Mouse (Mus musculus): Measurements from ENCODE around the gene Rbp4.

Rbp4 gene

DNA sequence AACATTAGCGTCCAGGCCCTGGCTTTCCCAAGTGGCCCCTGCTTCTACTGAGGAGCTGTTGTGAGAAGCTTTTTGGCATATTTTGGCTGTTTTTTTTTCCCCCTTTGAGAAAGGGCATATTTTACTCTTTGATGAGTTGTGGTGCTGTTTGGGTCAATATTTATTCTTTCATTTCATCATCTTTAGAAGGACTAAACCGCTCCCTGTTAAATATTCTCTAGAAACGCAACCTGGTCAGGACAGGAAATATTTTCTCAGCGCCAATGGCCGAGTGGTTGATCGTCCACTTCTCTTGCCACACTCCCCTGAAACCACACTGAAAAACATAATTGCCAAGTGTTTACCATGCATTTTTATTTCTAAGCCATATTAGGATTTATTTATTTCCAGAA lies at the start of gene Rbp4:
Gene Rbp4, minus strand, starts transcription at position 63 of the 392 bp plus-strand sequence.
- no peak for DNase-seq

DNA sequence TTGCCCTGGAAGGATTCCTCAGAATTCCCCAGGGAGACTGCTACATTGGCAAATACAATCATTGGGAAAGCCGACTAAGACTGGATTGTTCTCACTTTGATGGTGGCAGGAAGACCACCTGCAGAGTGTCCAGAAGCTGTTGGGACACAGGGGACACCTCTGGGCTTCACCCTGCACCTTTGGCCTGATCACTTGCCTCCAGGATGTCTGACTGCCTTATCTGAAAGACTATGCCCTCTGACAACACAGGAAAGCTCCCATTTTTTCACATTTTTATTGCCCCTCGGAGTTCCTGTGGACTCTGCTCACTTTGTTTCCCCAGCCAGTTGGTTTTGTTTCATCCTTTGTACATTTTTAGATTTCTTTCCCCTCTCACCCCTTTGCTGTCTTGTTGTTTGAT lies 39.6 kb upstream of the Rbp4 start:
- no peak for DNase-seq

DNA sequence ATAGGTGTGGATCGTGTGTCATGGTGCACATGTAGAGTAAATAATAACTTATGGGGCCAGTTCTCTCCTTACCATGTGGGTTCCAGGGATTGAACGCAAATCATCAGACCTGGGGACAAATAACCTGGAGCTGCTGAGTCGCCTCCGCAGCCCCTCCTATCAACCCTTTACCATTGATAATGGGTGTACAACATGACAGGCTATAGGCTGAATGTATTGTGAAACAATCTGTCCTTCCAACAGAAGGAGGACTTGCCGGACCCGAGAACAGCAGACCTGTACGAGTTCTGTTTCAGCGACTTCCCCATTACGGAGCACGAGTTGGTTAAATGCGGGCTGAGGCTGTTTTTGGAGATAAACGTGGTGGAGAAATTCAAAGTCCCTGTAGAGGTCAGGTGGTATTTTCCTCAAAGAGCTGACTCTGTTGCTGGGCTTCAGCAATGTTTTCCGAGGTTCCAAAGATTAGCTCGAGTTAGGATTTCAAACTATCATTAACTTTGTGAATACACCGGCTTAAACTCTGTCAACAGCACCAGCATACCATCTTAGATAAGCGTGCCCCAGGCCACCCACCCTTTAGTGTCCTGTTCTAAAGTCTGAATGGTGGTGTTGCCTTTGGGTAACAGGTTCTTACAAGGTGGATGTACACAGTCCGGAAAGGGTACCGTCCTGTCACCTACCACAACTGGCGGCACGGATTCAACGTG lies 36.7 kb upstream of the Rbp4 start:
- no peak for DNase-seq

DNA sequence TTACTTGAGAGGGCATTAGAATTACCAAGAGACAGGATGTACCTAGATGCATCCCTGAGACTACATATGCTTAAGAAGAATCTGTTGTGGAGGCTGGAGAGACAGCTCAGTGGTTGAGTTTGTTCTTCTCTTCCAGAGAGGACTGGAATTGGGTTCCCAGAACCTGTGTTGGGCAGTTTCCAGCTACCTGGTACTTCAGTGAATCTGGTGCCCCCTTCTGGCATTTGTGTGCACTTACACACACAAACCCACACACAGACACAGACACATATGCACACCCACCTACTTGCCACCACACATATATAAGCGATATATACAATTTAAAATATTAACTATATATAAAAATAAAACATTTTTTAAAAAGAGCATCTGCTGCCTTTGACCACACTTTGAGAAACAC lies 31.2 kb upstream of the Rbp4 start:
- no peak for DNase-seq

DNA sequence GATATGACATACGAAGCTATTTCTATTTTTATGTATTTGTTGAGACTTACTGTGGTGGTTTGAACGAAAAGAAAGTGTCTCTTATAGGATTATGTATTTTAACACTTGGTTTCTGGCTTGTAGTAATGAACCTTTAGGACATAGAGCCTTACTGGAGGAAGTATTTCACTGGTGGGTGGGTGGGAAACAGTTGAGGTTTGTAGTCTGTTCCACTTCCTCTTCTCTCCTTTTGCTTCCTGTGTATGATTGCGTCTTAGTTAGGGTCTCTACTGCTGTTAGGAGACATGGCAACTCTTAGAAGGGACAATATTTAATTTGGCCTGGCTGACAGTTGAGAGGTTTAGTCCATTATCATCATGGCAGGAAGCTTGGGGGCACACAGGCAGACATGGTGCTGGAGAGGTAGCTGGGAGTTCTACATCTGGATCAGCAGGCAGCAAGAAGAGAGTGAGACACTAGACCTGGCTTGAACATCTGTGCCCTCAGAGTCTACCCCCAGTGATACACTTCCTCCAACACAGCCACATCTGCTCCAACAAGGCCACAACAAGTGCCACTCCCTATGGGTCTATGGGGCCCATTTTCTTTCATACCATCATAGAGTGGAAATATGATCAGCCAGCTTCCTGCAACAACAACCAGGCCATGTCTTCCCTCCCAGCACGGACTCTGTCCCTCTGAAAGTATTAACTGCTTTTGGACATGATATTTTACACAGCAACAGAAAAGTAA lies 18.6 kb upstream of the Rbp4 start:
- DNase-seq = no peak

DNA sequence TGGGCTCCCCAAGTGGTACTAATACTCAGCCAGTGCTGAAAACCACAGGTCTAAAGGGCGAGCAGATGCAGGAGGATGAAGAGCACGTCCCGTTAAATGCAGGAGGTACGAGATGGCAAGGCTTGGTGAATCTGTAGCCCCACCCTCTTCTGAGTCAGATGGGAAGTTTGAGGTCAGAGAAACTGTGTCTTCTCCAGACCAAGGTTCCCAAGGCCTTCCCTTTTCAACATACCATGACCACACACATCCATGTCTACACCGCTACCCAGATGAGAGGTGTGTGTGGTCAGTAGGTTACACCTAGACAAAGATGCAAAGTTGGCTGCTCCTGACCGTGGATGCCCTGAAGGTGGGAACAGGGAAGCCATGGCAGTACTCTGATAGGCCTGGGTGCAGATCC lies 9.7 kb upstream of the Rbp4 start:
- no peak for DNase-seq

DNA sequence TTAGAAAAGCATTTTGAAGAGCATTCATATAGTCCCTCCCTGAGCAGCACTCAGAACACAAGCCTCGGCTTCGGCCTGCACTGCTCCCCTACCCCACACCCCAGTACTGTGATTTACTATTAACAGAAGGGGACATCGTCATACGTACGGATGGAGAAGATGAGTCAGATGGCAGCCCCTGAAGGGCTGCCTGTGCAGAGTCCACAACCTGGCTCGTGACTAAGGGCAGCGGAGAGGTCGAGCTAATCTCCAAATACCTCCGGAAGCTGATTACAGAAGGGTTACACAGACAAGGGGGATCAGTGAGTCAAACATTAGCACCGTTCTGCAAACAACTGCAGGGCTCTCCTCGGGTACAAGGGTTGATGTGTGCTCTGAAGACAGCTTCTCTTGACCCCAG lies 8.9 kb upstream of the Rbp4 start:
- no peak for DNase-seq

DNA sequence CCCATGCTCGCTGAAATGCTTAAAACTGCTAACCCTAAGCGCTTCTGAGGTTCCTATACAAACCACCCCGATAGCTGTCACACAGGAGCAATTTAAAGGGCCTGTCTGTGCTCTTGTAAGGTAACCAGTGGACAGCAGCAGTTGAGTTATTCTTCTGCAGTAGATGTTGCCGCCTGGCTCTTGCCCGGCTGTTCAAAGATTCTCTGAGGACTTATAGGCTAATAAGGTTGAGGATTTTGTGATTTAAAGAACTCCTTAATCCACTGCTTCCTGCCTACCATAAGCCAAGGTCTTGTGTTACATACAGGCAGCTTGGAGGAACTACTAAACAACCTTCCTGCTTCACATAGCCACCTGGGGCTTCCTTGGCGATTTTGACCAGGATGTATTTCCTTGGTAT lies 7.4 kb upstream of the Rbp4 start, which contains the start of gene Pde6c:
Gene Pde6c, plus strand, starts transcription at position 301 of the 400 bp plus-strand sequence.
- DNase-seq = no peak

DNA sequence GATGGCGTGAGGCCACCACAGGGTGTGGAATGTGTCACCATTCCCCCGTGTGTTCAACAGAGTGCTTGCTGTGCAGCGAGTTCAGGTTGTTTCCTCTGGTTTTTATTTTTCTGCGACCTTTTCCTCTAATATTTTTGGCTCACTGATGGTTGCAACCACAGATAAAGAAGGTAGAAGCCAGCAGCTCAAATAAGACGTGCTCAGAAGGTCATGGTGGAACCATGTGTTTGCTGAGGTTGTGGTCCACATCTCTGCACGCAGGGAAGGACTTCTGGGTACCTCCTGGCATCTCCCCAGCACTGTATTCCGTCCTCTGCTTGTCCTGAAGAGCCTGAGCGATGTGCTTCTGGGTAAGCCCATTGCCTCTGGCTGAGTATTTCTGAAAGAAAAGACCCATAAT lies 1.6 kb upstream of the Rbp4 start:
- DNase-seq = no peak

DNA sequence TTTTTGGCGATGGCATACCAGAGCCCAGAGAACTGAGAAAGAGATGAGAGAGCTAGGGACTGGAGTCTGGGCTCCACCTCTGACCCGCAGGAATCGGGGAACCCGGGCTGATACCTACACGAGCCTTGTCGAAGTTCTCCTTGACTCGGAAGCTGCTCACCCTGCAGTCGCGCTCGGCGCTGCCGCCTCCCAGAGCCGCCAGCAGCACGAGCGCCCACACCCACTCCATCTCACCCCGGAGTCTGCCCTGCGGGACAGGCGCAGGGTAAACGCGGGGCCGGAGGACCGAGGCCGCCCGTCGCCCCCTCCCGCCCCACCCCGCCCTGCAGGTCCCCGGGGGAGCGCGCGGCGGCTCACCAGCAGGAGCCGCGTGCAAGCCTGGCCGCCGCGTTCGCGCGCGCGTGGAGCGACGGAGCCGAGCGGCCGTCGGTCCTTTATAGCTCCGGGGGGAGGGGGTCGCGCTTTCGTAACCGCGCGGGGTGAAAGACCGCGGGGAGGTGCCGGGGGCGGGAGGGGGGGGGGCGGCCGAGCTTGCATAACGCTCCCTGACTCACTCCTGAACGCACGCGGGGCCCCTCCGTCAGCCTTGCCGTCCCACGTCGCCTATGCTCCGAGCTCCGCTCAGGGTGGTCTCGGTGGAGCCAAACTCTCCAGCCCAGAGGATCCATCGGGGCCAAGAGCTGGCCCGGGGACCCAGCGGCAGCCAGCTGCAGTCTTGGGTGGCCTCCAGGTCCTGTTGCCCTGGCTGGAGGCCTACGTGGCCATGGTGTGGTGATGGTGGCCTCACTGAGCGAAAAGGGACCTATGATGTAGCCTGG lies 471 bp downstream of the Rbp4 start:
- DNase-seq = no peak

DNA sequence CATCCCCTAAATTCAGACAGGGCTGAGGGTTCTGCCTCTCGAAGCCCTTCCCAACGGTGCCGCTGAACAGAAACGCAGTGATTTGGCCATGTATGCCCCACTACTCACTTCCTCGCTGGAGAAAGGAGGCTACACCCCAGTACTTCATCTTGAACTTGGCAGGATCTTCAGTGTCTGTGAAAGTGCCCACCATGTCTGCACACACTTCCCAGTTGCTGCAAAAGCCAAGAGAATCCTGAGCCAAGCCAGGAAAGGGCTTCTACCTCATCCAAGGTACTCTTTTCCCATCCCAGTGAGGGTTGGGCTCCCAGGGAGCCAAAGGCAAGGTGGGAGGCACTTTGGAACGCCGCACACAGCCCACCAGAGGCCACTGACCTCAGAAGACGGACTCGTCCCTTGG lies 1.2 kb downstream of the Rbp4 start:
- DNase-seq = no peak

DNA sequence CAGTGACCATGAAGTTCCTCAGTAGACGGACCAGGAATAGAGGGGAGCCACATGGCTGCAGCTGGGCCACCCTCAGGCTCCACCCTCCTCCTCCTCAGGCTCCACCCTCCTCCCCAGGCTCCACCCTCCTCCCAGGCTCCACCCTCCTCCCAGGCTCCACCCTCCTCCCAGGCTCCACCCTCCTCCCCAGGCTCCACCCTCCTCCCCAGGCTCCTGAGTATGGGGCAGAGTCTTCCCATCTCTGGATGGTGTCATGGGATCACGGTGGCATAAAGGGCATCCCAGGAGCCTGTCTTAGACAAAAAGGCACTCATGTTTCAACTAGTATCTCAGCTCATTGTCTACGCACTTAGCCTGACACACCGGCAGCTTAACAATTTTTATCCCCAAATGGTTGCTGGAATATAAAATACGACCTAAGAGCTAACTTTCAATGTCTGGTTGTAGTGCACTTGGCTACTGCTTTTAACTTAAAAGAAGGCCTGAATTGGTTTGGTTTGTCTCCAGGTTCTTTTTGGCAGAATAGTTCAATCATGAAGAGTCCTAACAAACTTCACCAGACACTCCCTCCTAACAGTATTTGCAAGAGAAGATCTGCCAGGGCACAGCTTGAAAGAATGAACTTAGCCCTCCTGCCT lies 4.8 kb downstream of the Rbp4 start:
- no peak for DNase-seq

DNA sequence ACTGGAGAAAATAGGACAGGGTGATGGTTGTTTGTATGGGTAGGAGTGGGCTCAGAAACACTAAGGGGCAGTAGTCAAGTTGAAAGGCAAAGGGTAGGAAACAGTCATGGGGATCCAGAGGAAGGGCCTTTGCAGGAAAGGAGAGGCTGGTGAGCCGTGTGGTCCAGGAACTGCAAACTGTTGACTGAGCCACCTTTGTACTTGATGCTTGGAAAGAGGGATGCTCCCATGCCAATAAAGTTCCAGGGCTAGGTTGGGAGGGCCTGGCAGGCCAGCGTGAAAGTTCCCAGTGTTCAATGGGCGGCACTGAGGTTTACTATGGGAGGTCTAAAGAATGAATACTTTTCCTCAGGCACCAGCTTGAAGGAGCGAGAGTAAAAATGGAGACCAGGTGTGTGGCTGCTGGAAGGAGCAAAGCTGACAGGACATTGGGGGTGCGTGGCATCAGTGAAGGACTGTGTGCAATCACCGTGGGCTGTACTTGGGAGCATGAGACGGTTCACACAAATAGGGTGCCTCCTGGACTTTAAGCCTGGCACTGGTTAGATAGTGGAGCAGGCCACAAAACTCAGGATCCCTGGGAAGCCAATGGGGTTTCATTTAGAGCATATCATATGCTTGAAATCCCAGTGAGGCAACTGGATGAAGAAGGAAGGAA lies 10.1 kb downstream of the Rbp4 start:
- DNase-seq = no peak

DNA sequence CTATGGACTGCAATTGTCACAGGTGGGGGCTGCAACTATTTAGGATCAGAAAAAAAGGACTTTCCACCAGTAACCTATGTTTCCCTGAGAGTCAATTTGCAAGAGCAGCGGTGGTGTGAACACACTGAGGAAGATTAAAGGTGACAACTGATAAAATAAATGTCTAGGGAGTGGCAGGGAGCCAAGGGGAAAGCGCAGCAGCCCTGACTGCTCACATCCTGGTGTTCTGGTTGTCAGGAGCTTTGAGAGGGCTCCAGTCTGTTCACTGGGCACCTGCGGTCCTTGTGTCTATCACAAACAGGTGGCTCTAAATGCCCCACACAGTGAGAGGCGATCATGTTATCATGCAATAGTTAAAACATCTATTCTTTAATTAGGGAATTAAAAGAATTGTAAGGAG lies 12.5 kb downstream of the Rbp4 start:
- DNase-seq = no peak

DNA sequence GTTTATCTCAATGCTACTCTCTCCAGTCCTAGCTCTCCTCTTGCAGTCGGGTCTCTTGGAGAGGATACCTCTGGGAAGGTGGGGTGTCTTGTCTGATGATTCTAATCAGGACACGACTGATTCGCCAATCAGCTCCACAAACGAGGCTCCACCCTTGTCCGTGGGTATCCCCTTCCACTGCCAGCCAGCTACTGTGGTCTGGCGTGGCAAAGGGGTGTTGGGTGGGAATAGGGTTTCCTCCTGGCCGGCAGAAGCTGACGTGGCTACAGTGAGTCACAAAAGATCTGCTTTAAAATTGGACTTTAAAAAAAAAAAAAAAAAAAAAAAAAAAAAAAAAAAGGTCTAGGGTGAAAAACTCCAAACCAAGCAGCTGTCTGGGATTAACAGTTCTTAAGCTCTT lies 14.0 kb downstream of the Rbp4 start:
- no peak for DNase-seq

DNA sequence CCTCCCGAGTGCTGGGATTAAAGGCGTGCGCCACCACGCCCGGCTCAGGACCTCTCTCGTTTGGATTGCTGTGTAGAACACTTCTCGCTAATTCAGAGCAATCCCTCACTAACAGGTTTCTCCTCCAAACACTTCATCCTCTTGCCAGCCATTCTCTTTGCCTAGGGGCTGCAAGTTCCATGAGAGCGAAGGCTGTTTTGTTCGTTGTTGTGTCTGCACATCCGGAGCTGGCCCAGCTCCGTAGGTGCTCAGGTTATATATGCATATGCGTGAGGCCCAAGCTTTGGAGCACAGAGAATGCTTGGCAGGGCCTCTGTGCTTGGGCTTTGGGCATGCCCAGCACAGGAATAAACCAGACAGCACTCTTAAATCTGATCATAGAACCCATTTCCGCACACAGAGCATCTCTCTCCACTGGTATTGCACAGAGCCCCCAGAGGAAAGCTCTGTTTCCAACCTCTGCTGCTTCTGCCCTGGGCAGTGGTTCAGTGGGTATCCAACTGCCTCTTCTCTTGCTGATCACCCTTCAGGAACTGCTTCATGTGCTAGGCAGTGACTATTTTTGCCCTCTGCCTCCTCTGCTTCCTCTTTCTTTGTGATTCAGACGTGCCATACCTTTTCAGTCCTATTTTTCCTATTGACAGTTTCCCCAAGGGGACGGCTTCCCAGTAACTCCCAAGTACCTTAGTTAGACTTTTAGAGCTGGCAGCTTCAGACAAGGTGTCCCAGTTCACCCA lies 15.4 kb downstream of the Rbp4 start:
- no peak for DNase-seq

DNA sequence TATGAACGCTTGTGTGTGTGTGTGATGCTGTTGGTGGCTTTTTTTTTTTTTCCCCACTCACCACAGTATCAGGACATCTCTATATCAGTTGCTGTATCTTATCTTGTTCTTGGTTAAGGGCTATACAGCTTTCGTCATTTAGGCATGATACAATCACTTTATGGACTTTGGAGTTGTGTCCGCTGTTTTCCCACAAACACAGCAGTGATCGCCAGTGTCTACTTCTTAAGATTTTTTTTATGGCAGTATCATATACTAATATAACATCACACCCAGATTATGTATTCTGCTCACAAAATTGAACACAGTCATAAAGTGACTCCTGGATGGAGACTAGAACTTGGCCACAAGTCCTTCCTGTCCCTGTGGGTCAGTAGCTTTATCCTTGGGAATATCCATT lies 17.2 kb downstream of the Rbp4 start:
- DNase-seq = no peak

DNA sequence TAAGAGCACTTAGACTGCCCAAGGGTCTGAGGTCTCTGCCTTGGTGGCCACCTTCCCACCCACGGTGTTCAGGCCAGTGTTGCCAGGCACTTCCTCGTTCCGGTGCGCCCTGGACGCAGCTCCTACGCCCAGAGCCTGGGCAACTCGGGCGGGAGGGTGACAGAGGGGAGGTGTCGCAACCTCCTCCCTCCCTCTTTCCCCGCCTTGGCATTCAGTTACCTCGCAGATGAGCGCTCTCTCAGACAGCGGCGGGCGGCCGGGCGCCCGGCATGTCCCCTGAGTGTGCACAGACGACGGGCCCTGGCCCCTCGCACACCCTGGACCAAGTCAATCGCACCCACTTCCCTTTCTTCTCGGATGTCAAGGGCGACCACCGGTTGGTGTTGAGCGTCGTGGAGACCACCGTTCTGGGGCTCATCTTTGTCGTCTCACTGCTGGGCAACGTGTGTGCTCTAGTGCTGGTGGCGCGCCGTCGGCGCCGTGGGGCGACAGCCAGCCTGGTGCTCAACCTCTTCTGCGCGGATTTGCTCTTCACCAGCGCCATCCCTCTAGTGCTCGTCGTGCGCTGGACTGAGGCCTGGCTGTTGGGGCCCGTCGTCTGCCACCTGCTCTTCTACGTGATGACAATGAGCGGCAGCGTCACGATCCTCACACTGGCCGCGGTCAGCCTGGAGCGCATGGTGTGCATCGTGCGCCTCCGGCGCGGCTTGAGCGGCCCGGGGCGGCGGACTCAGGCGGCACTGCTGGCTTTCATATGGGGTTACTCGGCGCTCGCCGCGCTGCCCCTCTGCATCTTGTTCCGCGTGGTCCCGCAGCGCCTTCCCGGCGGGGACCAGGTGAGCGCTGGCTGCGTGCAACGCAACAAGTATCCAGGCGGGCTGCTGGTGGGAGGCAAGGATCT lies 28.0 kb downstream of the Rbp4 start, which contains the start of gene Ffar4:
Gene Ffar4, plus strand, starts transcription at position 214 of the 901 bp plus-strand sequence.
- no peak for DNase-seq

DNA sequence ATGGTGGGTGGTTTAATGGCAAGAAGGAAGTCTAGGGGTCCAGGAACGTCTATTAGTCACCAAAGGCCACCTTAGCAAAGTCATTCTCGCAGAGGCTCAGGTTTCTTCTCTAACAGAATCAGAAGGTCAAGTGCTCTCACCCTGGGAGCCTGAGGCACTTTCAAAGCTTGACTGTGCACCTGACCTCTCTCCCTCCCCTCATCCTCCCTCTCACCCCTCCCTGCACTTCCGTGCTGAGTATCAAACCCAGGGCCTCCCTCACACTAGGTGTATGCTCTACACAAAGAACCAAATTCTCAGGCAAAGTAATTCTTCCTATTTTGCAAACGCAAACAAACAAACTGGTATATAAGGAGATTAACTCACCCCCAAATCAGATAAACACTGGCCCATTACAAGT lies 28.9 kb downstream of the Rbp4 start:
- no peak for DNase-seq

DNA sequence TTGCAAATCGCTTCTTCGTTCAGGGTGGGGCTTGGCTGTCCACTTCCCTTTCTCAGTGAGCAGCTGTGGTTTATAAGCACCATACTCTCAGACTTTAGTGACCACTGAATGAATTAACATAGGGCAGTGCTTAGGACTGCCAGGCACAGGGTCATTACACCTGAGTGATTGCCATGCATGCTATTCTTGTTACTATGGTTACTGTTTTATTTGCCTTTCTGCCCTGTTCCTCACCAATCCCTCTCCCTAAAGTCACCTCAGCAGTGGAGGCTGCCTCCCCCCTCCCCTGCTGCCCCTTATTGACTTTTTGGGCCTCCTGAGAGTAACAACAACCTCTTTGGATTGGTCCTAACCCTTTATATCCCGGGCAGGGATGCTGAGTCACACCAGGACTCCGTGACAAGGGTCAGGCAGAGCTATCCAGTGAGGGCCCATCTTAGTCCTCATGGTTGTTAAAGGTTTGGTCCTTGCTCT lies 33.5 kb downstream of the Rbp4 start:
- DNase-seq = no peak

DNA sequence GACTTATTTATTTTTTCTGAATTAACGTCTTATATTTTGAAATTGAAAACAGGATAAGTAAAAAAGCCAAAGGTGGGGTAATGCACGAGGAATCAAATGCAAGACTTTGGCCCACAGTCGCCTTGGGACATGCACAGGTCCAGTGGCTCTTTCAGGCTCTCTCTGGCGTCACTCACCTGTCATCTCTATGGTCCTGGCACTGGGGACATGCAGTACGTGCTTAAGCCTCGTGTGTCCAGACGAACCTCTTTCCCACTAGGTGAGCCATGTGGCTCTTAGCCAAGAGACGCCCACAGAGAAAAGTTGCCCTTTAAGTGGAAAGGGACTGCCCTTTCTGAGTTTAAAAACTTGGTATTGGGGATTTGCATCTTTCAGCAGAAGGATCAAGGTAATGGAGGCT lies 35.7 kb downstream of the Rbp4 start:
- DNase-seq = no peak

All from cerebellum, adult 8-10 months (tissue).